Mouse (Mus musculus): Measurements from ENCODE around the gene Tmem164. TPM values are rescaled to one million over a fixed set of nuclear protein-coding genes. Genes with fewer than 3 reads are reported as not detected.

Gene Tmem164
- polyA plus RNA-seq, 1 experiment from 2014 or later = 23.8 TPM

GRCm38 (mm10) chrX:142725571-142725970 is 44.4 kb downstream of the Tmem164 start:
- WGBS = 67% methylated on average over 2 of the region's 2 CpGs
- no peak for ATAC-seq (replicated peaks)

GRCm38 (mm10) chrX:142726311-142726710 is 45.1 kb downstream of the Tmem164 start:
- no peak overlapping the region for H3K9ac ChIP-seq (replicated peaks)
- peak; percentile 15; the same call in 1 of the 2 replicates for ATAC-seq (replicated peaks)
- WGBS = 34% methylated on average over 2 of the region's 2 CpGs
- peaks cover 19% of the 10 kb centered on the region for H3K4me1 ChIP-seq
- H3K4me2 ChIP-seq (replicated peaks) = no peak overlapping the region
- H3K9me3 ChIP-seq = no peaks in the 10 kb centered on the region
- no peak overlapping the region for H3K27ac ChIP-seq (replicated peaks)
- no peaks in the 10 kb centered on the region for H3K36me3 ChIP-seq
- no peak overlapping the region for H3K4me3 ChIP-seq
- no peaks in the 10 kb centered on the region for H3K27me3 ChIP-seq

More at GRCm38 (mm10) chrX:142725571-142725970, 44.4 kb downstream of the Tmem164 start:
- Histone ChIP-seq H3K9me3 (no peaks in the 10 kb centered on the region), H3K4me3 (no peak overlapping the region), H3K36me3 (no peaks in the 10 kb centered on the region), H3K4me1 (peaks cover 19% of the 10 kb centered on the region), H3K27me3 (no peaks in the 10 kb centered on the region), H3K4me2 (replicated peaks) (no peak overlapping the region), H3K27ac (replicated peaks) (no peak overlapping the region), H3K9ac (replicated peaks) (no peak overlapping the region)

GRCm38 (mm10) chrX:142727847-142728246 is 46.6 kb downstream of the Tmem164 start:
- peak; percentile 65 for ATAC-seq (replicated peaks)
- no peaks in the 10 kb centered on the region for H3K36me3 ChIP-seq

GRCm38 (mm10) chrX:142729040-142729439 is 47.8 kb downstream of the Tmem164 start:
- 59% methylated on average over 1 of the region's 1 CpGs for WGBS
- H3K4me1 ChIP-seq = peaks cover 19% of the 10 kb centered on the region

More at GRCm38 (mm10) chrX:142727847-142728246, 46.6 kb downstream of the Tmem164 start:
- Histone ChIP-seq H3K4me3 (no peak overlapping the region), H3K4me2 (replicated peaks) (no peak overlapping the region), H3K27ac (replicated peaks) (0 out of 2 replicates have a peak overlapping the region, but pooled peaks have one; percentile 4), H3K9ac (replicated peaks) (no peak overlapping the region), H3K27me3 (no peaks in the 10 kb centered on the region), H3K4me1 (peaks cover 19% of the 10 kb centered on the region), H3K9me3 (no peaks in the 10 kb centered on the region)
- 26% methylated on average over 6 of the region's 6 CpGs for WGBS

GRCm38 (mm10) chrX:142729482-142729881 is 48.3 kb downstream of the Tmem164 start:
- peaks cover 19% of the 10 kb centered on the region for H3K4me1 ChIP-seq
- no peak for ATAC-seq (replicated peaks)
- no peak overlapping the region for H3K27ac ChIP-seq (replicated peaks)
- WGBS = 73% methylated on average over 2 of the region's 2 CpGs
- H3K27me3 ChIP-seq = no peaks in the 10 kb centered on the region
- H3K9me3 ChIP-seq = no peaks in the 10 kb centered on the region
- H3K4me3 ChIP-seq = no peak overlapping the region
- H3K9ac ChIP-seq (replicated peaks) = no peak overlapping the region
- no peak overlapping the region for H3K4me2 ChIP-seq (replicated peaks)
- no peaks in the 10 kb centered on the region for H3K36me3 ChIP-seq

More at GRCm38 (mm10) chrX:142729040-142729439, 47.8 kb downstream of the Tmem164 start:
- Histone ChIP-seq H3K27me3 (no peaks in the 10 kb centered on the region), H3K4me3 (no peak overlapping the region), H3K9me3 (no peaks in the 10 kb centered on the region), H3K27ac (replicated peaks) (no peak overlapping the region), H3K4me2 (replicated peaks) (no peak overlapping the region), H3K9ac (replicated peaks) (no peak overlapping the region), H3K36me3 (no peaks in the 10 kb centered on the region)
- no peak for ATAC-seq (replicated peaks)

- no peak for ATAC-seq (replicated peaks)
Observed at GRCm38 (mm10) chrX:142737099-142737498, 55.9 kb downstream of the Tmem164 start.

GRCm38 (mm10) chrX:142737719-142738118 is 56.5 kb downstream of the Tmem164 start:
- no peak overlapping the region for H3K27ac ChIP-seq (replicated peaks)
- H3K36me3 ChIP-seq = no peaks in the 10 kb centered on the region
- no peaks in the 10 kb centered on the region for H3K27me3 ChIP-seq
- no peak overlapping the region for H3K9ac ChIP-seq (replicated peaks)
- H3K4me3 ChIP-seq = no peak overlapping the region
- no peak overlapping the region for H3K4me2 ChIP-seq (replicated peaks)
- WGBS = 86% methylated on average over 6 of the region's 6 CpGs
- no peaks in the 10 kb centered on the region for H3K4me1 ChIP-seq
- no peak for ATAC-seq (replicated peaks)
- H3K9me3 ChIP-seq = no peaks in the 10 kb centered on the region

More at GRCm38 (mm10) chrX:142737099-142737498, 55.9 kb downstream of the Tmem164 start:
- Histone ChIP-seq H3K36me3 (no peaks in the 10 kb centered on the region), H3K27me3 (no peaks in the 10 kb centered on the region), H3K4me3 (no peak overlapping the region), H3K4me2 (replicated peaks) (no peak overlapping the region), H3K27ac (replicated peaks) (no peak overlapping the region), H3K9me3 (no peaks in the 10 kb centered on the region), H3K4me1 (no peaks in the 10 kb centered on the region), H3K9ac (replicated peaks) (no peak overlapping the region)
- 90% methylated on average over 4 of the region's 4 CpGs for WGBS

- H3K4me3 ChIP-seq = no peak overlapping the region
- no peak overlapping the region for H3K27ac ChIP-seq (replicated peaks)
- H3K9ac ChIP-seq (replicated peaks) = no peak overlapping the region
- no peaks in the 10 kb centered on the region for H3K27me3 ChIP-seq
- H3K4me2 ChIP-seq (replicated peaks) = no peak overlapping the region
- no peaks in the 10 kb centered on the region for H3K36me3 ChIP-seq
- no peaks in the 10 kb centered on the region for H3K4me1 ChIP-seq
- no peak for ATAC-seq (replicated peaks)
- H3K9me3 ChIP-seq = no peaks in the 10 kb centered on the region
Observed at GRCm38 (mm10) chrX:142747428-142747827, 66.2 kb downstream of the Tmem164 start.

- ATAC-seq (replicated peaks) = no peak
- H3K27ac ChIP-seq (replicated peaks) = no peak overlapping the region
- no peak overlapping the region for H3K4me3 ChIP-seq
- no peaks in the 10 kb centered on the region for H3K4me1 ChIP-seq
- H3K9ac ChIP-seq (replicated peaks) = no peak overlapping the region
- no peaks in the 10 kb centered on the region for H3K9me3 ChIP-seq
- WGBS = 91% methylated on average over 3 of the region's 3 CpGs
- no peak overlapping the region for H3K4me2 ChIP-seq (replicated peaks)
- H3K36me3 ChIP-seq = no peaks in the 10 kb centered on the region
- H3K27me3 ChIP-seq = no peaks in the 10 kb centered on the region
Observed at GRCm38 (mm10) chrX:142748574-142748973, 67.4 kb downstream of the Tmem164 start.

GRCm38 (mm10) chrX:142750775-142751174 is 69.6 kb downstream of the Tmem164 start:
- Histone ChIP-seq H3K9me3 (no peaks in the 10 kb centered on the region), H3K27me3 (no peaks in the 10 kb centered on the region), H3K9ac (replicated peaks) (no peak overlapping the region), H3K4me1 (no peaks in the 10 kb centered on the region), H3K36me3 (no peaks in the 10 kb centered on the region), H3K27ac (replicated peaks) (no peak overlapping the region), H3K4me3 (no peak overlapping the region), H3K4me2 (replicated peaks) (no peak overlapping the region)
- no peak for ATAC-seq (replicated peaks)
- WGBS = 45% methylated on average over 4 of the region's 4 CpGs

- WGBS = 75% methylated on average over 6 of the region's 6 CpGs
Observed at GRCm38 (mm10) chrX:142755542-142755941, 74.3 kb downstream of the Tmem164 start.

GRCm38 (mm10) chrX:142760415-142760814 is 79.2 kb downstream of the Tmem164 start:
- ATAC-seq (replicated peaks) = no peak; the same call in 1 of the 2 replicates
- H3K9me3 ChIP-seq = no peaks in the 10 kb centered on the region
- H3K4me2 ChIP-seq (replicated peaks) = no peak overlapping the region
- 73% methylated on average over 6 of the region's 6 CpGs for WGBS
- H3K27me3 ChIP-seq = no peaks in the 10 kb centered on the region
- H3K9ac ChIP-seq (replicated peaks) = no peak overlapping the region
- no peak overlapping the region for H3K4me3 ChIP-seq
- H3K36me3 ChIP-seq = no peaks in the 10 kb centered on the region
- H3K27ac ChIP-seq (replicated peaks) = no peak overlapping the region
- H3K4me1 ChIP-seq = no peaks in the 10 kb centered on the region

More at GRCm38 (mm10) chrX:142755542-142755941, 74.3 kb downstream of the Tmem164 start:
- H3K4me1 ChIP-seq = no peaks in the 10 kb centered on the region
- no peaks in the 10 kb centered on the region for H3K27me3 ChIP-seq
- H3K9ac ChIP-seq (replicated peaks) = no peak overlapping the region
- no peaks in the 10 kb centered on the region for H3K9me3 ChIP-seq
- H3K4me2 ChIP-seq (replicated peaks) = no peak overlapping the region
- H3K36me3 ChIP-seq = no peaks in the 10 kb centered on the region
- H3K27ac ChIP-seq (replicated peaks) = no peak overlapping the region
- no peak for ATAC-seq (replicated peaks)
- H3K4me3 ChIP-seq = no peak overlapping the region

GRCm38 (mm10) chrX:142763337-142763736 is 82.1 kb downstream of the Tmem164 start:
- ATAC-seq (replicated peaks) = no peak
- H3K9me3 ChIP-seq = no peaks in the 10 kb centered on the region
- H3K27me3 ChIP-seq = no peaks in the 10 kb centered on the region
- H3K4me2 ChIP-seq (replicated peaks) = no peak overlapping the region
- no peak overlapping the region for H3K27ac ChIP-seq (replicated peaks)
- H3K9ac ChIP-seq (replicated peaks) = no peak overlapping the region
- H3K4me1 ChIP-seq = no peaks in the 10 kb centered on the region
- no peaks in the 10 kb centered on the region for H3K36me3 ChIP-seq
- H3K4me3 ChIP-seq = no peak overlapping the region
- WGBS = 84% methylated on average over 7 of the region's 7 CpGs

Measured in forebrain, embryonic 15.5 days (tissue).